Mouse (Mus musculus): Measurements from ENCODE around the gene Wars2. TPM values are rescaled to one million over a fixed set of nuclear protein-coding genes. Genes with fewer than 3 reads are reported as not detected.

Gene Wars2
- total RNA-seq (2021): 1 to 10 TPM; 4.9 to 5.6 TPM
- long read RNA-seq, experiment 1, partial matches to known transcripts: 1 of 4 reads
- long read RNA-seq, experiment 1, other reads (novel, unspliced or antisense): 3 of 4 reads
- long read RNA-seq, experiment 2, full-length matches to known transcripts: 6 of 8 reads
- long read RNA-seq, experiment 2, partial matches to known transcripts: 0 of 8 reads
- long read RNA-seq, experiment 2, other reads (novel, unspliced or antisense): 2 of 8 reads

GRCm38 (mm10) chr3:99140940-99141854 is at the start of gene Wars2:
Gene Wars2, plus strand, starts transcription at chr3:99141068.
- DNase-seq: peak; percentile 92
- intact Hi-C loops (cut with DNase I; ENCODE audit: low total_unique reads): no loop called here

- DNase-seq: no peak
Observed at GRCm38 (mm10) chr3:99096816-99097215, 44.1 kb upstream of the Wars2 start.

GRCm38 (mm10) chr3:99110353-99111213 is 30.3 kb upstream of the Wars2 start:
- intact Hi-C loops (cut with DNase I; ENCODE audit: low total_unique reads): no loop called here
- no peak for DNase-seq

More at GRCm38 (mm10) chr3:99096816-99097215, 44.1 kb upstream of the Wars2 start:
- intact Hi-C loops (cut with DNase I; ENCODE audit: low total_unique reads): no loop called here

GRCm38 (mm10) chr3:99111214-99111608 is 29.7 kb upstream of the Wars2 start:
- intact Hi-C loops (cut with DNase I; ENCODE audit: low total_unique reads): no loop called here

GRCm38 (mm10) chr3:99113266-99113837 is 27.5 kb upstream of the Wars2 start:
- intact Hi-C loops (cut with DNase I; ENCODE audit: low total_unique reads): no loop called here
- no peak for DNase-seq

More at GRCm38 (mm10) chr3:99111214-99111608, 29.7 kb upstream of the Wars2 start:
- DNase-seq: no peak

- intact Hi-C loops (cut with DNase I; ENCODE audit: low total_unique reads): no loop called here
- DNase-seq: no peak
Observed at GRCm38 (mm10) chr3:99120942-99121341, 19.9 kb upstream of the Wars2 start.

- intact Hi-C loops (cut with DNase I; ENCODE audit: low total_unique reads): no loop called here
- DNase-seq: no peak
Observed at GRCm38 (mm10) chr3:99130521-99130920, 10.3 kb upstream of the Wars2 start.

- intact Hi-C loops (cut with DNase I; ENCODE audit: low total_unique reads): no loop called here
- DNase-seq: no peak
Observed at GRCm38 (mm10) chr3:99131973-99132372, 8.9 kb upstream of the Wars2 start.

GRCm38 (mm10) chr3:99133913-99134312 is 7.0 kb upstream of the Wars2 start:
- intact Hi-C loops (cut with DNase I; ENCODE audit: low total_unique reads): no loop called here
- DNase-seq: no peak

- DNase-seq: no peak
- intact Hi-C loops (cut with DNase I; ENCODE audit: low total_unique reads): no loop called here
Observed at GRCm38 (mm10) chr3:99147886-99148285, 7.0 kb downstream of the Wars2 start.

- DNase-seq: no peak
- intact Hi-C loops (cut with DNase I; ENCODE audit: low total_unique reads): no loop called here
Observed at GRCm38 (mm10) chr3:99149035-99149434, 8.2 kb downstream of the Wars2 start.

- intact Hi-C loops (cut with DNase I; ENCODE audit: low total_unique reads): no loop called here
- DNase-seq: no peak
Observed at GRCm38 (mm10) chr3:99156286-99156685, 15.4 kb downstream of the Wars2 start.

GRCm38 (mm10) chr3:99156987-99157386 is 16.1 kb downstream of the Wars2 start:
- DNase-seq: no peak
- intact Hi-C loops (cut with DNase I; ENCODE audit: low total_unique reads): no loop called here

- intact Hi-C loops (cut with DNase I; ENCODE audit: low total_unique reads): no loop called here
- no peak for DNase-seq
Observed at GRCm38 (mm10) chr3:99157451-99158015, 16.7 kb downstream of the Wars2 start.

- DNase-seq: no peak
- intact Hi-C loops (cut with DNase I; ENCODE audit: low total_unique reads): no loop called here
Observed at GRCm38 (mm10) chr3:99160016-99160415, 19.1 kb downstream of the Wars2 start.

- no peak for DNase-seq
- intact Hi-C loops (cut with DNase I; ENCODE audit: low total_unique reads): no loop called here
Observed at GRCm38 (mm10) chr3:99162191-99162590, 21.3 kb downstream of the Wars2 start.

- intact Hi-C loops (cut with DNase I; ENCODE audit: low total_unique reads): no loop called here
Observed at GRCm38 (mm10) chr3:99167734-99168133, 26.9 kb downstream of the Wars2 start.

GRCm38 (mm10) chr3:99173178-99173577 is 32.3 kb downstream of the Wars2 start:
- intact Hi-C loops (cut with DNase I; ENCODE audit: low total_unique reads): no loop called here
- no peak for DNase-seq

More at GRCm38 (mm10) chr3:99167734-99168133, 26.9 kb downstream of the Wars2 start:
- no peak for DNase-seq

GRCm38 (mm10) chr3:99174658-99175304 is 33.9 kb downstream of the Wars2 start:
- intact Hi-C loops (cut with DNase I; ENCODE audit: low total_unique reads): no loop called here
- no peak for DNase-seq

Data from gastrocnemius, postnatal 14 days (tissue).